Mouse (Mus musculus): ENCODE results near the gene Ube2v1. TPM values are rescaled to one million over a fixed set of nuclear protein-coding genes. Genes with fewer than 3 reads are reported as not detected.

The Ube2v1 gene
- polyA plus RNA-seq, 1 experiment from 2014 or later, result 304 TPM

GRCm38 (mm10) chr2:167668426-167668825, 36.5 kb upstream of the Ube2v1 start:
- 79% methylated on average over 5 of the region's 5 CpGs for WGBS

GRCm38 (mm10) chr2:167665972-167666713, 34.2 kb upstream of the Ube2v1 start:
- no peak overlapping the region for H3K4me2 ChIP-seq
- peaks cover 8% of the 10 kb centered on the region for H3K4me1 ChIP-seq (replicated peaks; ENCODE audit: control insufficient read depth, insufficient read depth, low read length)
- DNase-seq (ENCODE audit: low spot score) (no peak), ATAC-seq (replicated peaks; ENCODE audit: low FRiP score) (no peak)
- no peak overlapping the region for H3K4me3 ChIP-seq (ENCODE audit: low read depth, low read length)
- H3K9me3 ChIP-seq (ENCODE audit: control insufficient read depth, low read length), result no peaks in the 10 kb centered on the region
- no peak overlapping the region for H3K9ac ChIP-seq (ENCODE audit: low read depth, low read length)
- H3K27me3 ChIP-seq (replicated peaks; ENCODE audit: control insufficient read depth, insufficient read depth, low read length), result no peaks in the 10 kb centered on the region; the same call in 1 of the 2 replicates
- WGBS, result 85% methylated on average over 18 of the region's 18 CpGs
- H3K27ac ChIP-seq (ENCODE audit: low read depth, low read length), result no peak overlapping the region
- H3K36me3 ChIP-seq (ENCODE audit: control insufficient read depth, insufficient read depth, low read length), result no peaks in the 10 kb centered on the region

More at GRCm38 (mm10) chr2:167668426-167668825, 36.5 kb upstream of the Ube2v1 start:
- Histone ChIP-seq H3K9ac (ENCODE audit: low read depth, low read length) (no peak overlapping the region), H3K9me3 (ENCODE audit: control insufficient read depth, low read length) (no peaks in the 10 kb centered on the region), H3K36me3 (ENCODE audit: control insufficient read depth, insufficient read depth, low read length) (no peaks in the 10 kb centered on the region), H3K27ac (ENCODE audit: low read depth, low read length) (no peak overlapping the region), H3K4me3 (ENCODE audit: low read depth, low read length) (no peak overlapping the region), H3K4me2 (no peak overlapping the region), H3K27me3 (replicated peaks; ENCODE audit: control insufficient read depth, insufficient read depth, low read length) (no peaks in the 10 kb centered on the region), H3K4me1 (replicated peaks; ENCODE audit: control insufficient read depth, insufficient read depth, low read length) (peaks cover 5% of the 10 kb centered on the region)
- no peak for ATAC-seq (replicated peaks; ENCODE audit: low FRiP score)
- no peak for DNase-seq (ENCODE audit: low spot score)

GRCm38 (mm10) chr2:167662713-167663112, 30.8 kb upstream of the Ube2v1 start:
- DNase-seq (ENCODE audit: low spot score) (no peak), ATAC-seq (replicated peaks; ENCODE audit: low FRiP score) (no peak)
- Histone ChIP-seq H3K9me3 (ENCODE audit: control insufficient read depth, low read length) (no peaks in the 10 kb centered on the region), H3K4me1 (replicated peaks; ENCODE audit: control insufficient read depth, insufficient read depth, low read length) (peaks cover 30% of the 10 kb centered on the region), H3K4me2 (peak overlapping the region; percentile 99), H3K36me3 (ENCODE audit: control insufficient read depth, insufficient read depth, low read length) (peaks cover under 1% of the 10 kb centered on the region; the same call in 1 of the 2 replicates), H3K27ac (ENCODE audit: low read depth, low read length) (no peak overlapping the region), H3K27me3 (replicated peaks; ENCODE audit: control insufficient read depth, insufficient read depth, low read length) (peaks cover 7% of the 10 kb centered on the region), H3K4me3 (ENCODE audit: low read depth, low read length) (peak overlapping the region; percentile 86; the same call in 1 of the 2 replicates), H3K9ac (ENCODE audit: low read depth, low read length) (0 out of 2 replicates have a peak overlapping the region, but pooled peaks have one; percentile 78)
- WGBS, result 55% methylated on average over 6 of the region's 6 CpGs

GRCm38 (mm10) chr2:167661270-167662203, 29.6 kb upstream of the Ube2v1 start, which contains the start of gene Gm20431:
TSS of gene Gm20431 (minus strand) at chr2:167661496.
- peak within 1 kb of the TSS; percentile 68 for H3K27ac ChIP-seq (ENCODE audit: low read depth, low read length)
- H3K27me3 ChIP-seq (replicated peaks; ENCODE audit: control insufficient read depth, insufficient read depth, low read length), result peaks cover 7% of the 10 kb centered on the region
- H3K9me3 ChIP-seq (ENCODE audit: control insufficient read depth, low read length), result no peaks in the 10 kb centered on the region
- ATAC-seq (replicated peaks; ENCODE audit: low FRiP score), result peak; percentile 95
- under 1% methylated on average over 98 of the region's 110 CpGs for WGBS
- H3K4me2 ChIP-seq, result peak within 1 kb of the TSS; percentile 99
- peak within 1 kb of the TSS; percentile 86 for H3K4me3 ChIP-seq (ENCODE audit: low read depth, low read length)
- peak within 1 kb of the TSS; percentile 86 for H3K9ac ChIP-seq (ENCODE audit: low read depth, low read length)
- H3K4me1 ChIP-seq (replicated peaks; ENCODE audit: control insufficient read depth, insufficient read depth, low read length), result peaks cover 35% of the 10 kb centered on the region
- peaks cover 3% of the 10 kb centered on the region; the same call in 1 of the 2 replicates for H3K36me3 ChIP-seq (ENCODE audit: control insufficient read depth, insufficient read depth, low read length)
- DNase-seq (ENCODE audit: low spot score), result peak; percentile 91

- Histone ChIP-seq H3K27ac (ENCODE audit: low read depth, low read length) (peak overlapping the region; percentile 68; the same call in 1 of the 2 replicates), H3K4me3 (ENCODE audit: low read depth, low read length) (peak overlapping the region; percentile 86), H3K9me3 (ENCODE audit: control insufficient read depth, low read length) (no peaks in the 10 kb centered on the region), H3K36me3 (ENCODE audit: control insufficient read depth, insufficient read depth, low read length) (peaks cover 3% of the 10 kb centered on the region; the same call in 1 of the 2 replicates), H3K4me1 (replicated peaks; ENCODE audit: control insufficient read depth, insufficient read depth, low read length) (peaks cover 35% of the 10 kb centered on the region), H3K9ac (ENCODE audit: low read depth, low read length) (peak overlapping the region; percentile 86), H3K4me2 (peak overlapping the region; percentile 99), H3K27me3 (replicated peaks; ENCODE audit: control insufficient read depth, insufficient read depth, low read length) (peaks cover 7% of the 10 kb centered on the region)
- ATAC-seq (replicated peaks; ENCODE audit: low FRiP score) (no peak), DNase-seq (ENCODE audit: low spot score) (no peak)
- 6% methylated on average over 12 of the region's 12 CpGs for WGBS
These were observed 28.7 kb upstream of the Ube2v1 start for GRCm38 (mm10) chr2:167660611-167660971.

- Histone ChIP-seq H3K27me3 (replicated peaks; ENCODE audit: control insufficient read depth, insufficient read depth, low read length) (peaks cover 7% of the 10 kb centered on the region), H3K27ac (ENCODE audit: low read depth, low read length) (no peak overlapping the region), H3K4me2 (peak overlapping the region; percentile 99), H3K9ac (ENCODE audit: low read depth, low read length) (peak overlapping the region; percentile 86), H3K36me3 (ENCODE audit: control insufficient read depth, insufficient read depth, low read length) (peaks cover 3% of the 10 kb centered on the region; the same call in 1 of the 2 replicates), H3K4me3 (ENCODE audit: low read depth, low read length) (peak overlapping the region; percentile 86), H3K4me1 (replicated peaks; ENCODE audit: control insufficient read depth, insufficient read depth, low read length) (peaks cover 35% of the 10 kb centered on the region), H3K9me3 (ENCODE audit: control insufficient read depth, low read length) (no peaks in the 10 kb centered on the region)
- ATAC-seq (replicated peaks; ENCODE audit: low FRiP score) (no peak), DNase-seq (ENCODE audit: low spot score) (no peak)
- WGBS, result 31% methylated on average over 13 of the region's 13 CpGs
These were observed 28.1 kb upstream of the Ube2v1 start for GRCm38 (mm10) chr2:167659847-167660610.

- H3K36me3 ChIP-seq (ENCODE audit: control insufficient read depth, insufficient read depth, low read length), result peaks cover 6% of the 10 kb centered on the region; the same call in 1 of the 2 replicates
- peak overlapping the region; percentile 86; the same call in 1 of the 2 replicates for H3K4me3 ChIP-seq (ENCODE audit: low read depth, low read length)
- DNase-seq (ENCODE audit: low spot score) (no peak), ATAC-seq (replicated peaks; ENCODE audit: low FRiP score) (no peak)
- H3K9ac ChIP-seq (ENCODE audit: low read depth, low read length), result peak overlapping the region; percentile 86; the same call in 1 of the 2 replicates
- 65% methylated on average over 10 of the region's 10 CpGs for WGBS
- no peak overlapping the region for H3K27ac ChIP-seq (ENCODE audit: low read depth, low read length)
- H3K9me3 ChIP-seq (ENCODE audit: control insufficient read depth, low read length), result no peaks in the 10 kb centered on the region
- H3K4me2 ChIP-seq, result peak overlapping the region; percentile 99
- peaks cover 35% of the 10 kb centered on the region for H3K4me1 ChIP-seq (replicated peaks; ENCODE audit: control insufficient read depth, insufficient read depth, low read length)
- peaks cover 7% of the 10 kb centered on the region for H3K27me3 ChIP-seq (replicated peaks; ENCODE audit: control insufficient read depth, insufficient read depth, low read length)
These were observed 27.4 kb upstream of the Ube2v1 start for GRCm38 (mm10) chr2:167659177-167659846.
